Mouse (Mus musculus): ENCODE measurements around the gene Pcmt1. TPM values are rescaled to one million over a fixed set of nuclear protein-coding genes. Genes with fewer than 3 reads are reported as not detected.

Pcmt1 gene
- 16.9 and 21.0 TPM in 2 replicates for polyA plus RNA-seq (2012; rRNA removed)

DNA sequence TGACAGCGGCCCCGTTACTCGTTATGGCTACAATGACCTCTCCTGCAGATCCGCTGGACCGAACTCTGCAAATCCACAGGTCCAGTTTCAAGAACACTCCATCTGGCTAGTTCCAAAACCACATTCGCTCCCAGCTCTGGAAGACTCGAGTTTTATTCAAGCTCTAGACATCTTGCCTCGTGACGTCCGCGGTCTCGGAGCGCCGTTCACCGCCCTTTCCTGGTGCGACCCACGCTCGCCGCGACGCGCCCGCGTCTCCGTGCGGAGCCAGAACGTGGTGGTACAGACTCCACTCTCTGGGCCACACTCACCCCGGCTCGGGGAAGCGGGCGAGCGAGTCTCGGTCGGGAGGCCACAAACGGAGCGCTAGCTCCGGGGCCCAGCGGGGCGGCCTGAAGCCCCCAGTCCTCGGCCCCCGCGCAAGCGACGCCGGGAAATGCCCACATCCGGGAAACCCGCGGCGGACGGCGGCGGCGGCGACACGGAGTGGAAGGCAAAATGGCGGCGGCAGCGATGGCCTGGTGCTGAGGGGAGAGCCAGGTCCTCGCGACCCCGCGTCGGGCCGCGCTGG, at the start of gene Pcmt1, which contains the start of gene Lats1:
TSS of gene Pcmt1 (minus strand) at position 406 of the 571 bp plus-strand sequence.
TSS of gene Lats1 (plus strand) at position 484 of the 571 bp plus-strand sequence.

DNA sequence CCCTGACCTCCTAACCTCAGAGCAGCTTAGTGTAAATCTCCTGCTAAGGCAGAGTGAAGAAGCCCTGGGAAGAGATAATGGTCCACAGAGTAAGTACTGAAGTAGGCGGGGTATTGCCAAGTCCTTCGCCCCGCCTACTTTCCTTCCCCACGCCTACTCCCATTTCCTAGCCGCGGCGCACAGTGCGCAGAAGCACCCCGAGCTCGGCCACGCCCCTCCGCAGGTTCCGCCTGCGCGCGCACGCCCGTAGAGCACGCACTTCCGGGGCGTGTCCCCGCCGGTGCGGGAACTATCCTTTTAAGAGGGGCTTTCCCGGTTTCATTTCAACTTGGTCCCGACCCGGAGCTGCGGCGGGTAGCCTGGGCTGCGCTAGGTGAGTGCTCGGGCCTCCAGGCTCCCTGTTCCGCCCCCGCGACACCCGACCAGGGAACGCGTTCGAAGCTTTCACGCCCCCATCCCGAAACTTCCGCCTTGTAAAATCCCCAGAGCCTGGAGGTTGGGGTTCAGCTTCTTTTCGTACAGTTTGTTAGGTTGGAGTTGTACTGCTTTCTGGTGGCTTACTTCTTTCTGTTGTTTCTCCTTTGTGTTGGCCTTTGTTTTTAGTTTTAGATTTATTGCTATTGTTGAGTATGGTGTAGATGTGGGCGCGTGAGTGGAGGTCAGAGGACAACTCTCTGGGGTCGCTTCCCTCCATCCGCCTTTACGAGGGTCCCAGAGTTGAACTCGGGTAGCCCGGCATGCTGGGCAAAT, 45.0 kb upstream of the Pcmt1 start, which contains the start of gene Katna1:
TSS of gene Katna1 (plus strand) at position 250 of the 750 bp plus-strand sequence.

DNA sequence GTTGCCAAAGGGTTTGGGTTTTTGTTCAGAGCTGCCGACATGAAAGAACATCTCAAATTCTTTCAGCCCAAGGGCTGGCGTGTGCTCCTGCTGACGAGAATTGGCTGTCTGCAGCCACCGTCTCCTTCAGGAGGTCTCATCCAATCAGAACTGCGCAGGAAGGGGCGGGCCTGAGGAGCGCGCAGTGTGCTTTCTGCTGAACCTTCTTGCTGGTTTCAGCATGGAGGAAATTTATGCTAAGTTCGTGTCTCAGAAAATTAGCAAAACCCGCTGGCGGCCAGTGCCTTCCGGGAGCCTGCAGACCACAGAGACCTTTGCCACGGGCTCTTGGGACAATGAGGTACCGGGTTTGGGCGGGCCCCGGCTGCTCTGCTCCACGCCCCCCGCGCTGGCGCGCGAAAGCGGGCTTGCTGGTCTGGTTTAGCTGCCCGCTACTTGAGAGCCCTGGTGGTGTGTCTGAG, 13.6 kb downstream of the Pcmt1 start, which contains the start of gene Nup43:
TSS of gene Nup43 (plus strand) at position 162 of the 461 bp plus-strand sequence.

DNA sequence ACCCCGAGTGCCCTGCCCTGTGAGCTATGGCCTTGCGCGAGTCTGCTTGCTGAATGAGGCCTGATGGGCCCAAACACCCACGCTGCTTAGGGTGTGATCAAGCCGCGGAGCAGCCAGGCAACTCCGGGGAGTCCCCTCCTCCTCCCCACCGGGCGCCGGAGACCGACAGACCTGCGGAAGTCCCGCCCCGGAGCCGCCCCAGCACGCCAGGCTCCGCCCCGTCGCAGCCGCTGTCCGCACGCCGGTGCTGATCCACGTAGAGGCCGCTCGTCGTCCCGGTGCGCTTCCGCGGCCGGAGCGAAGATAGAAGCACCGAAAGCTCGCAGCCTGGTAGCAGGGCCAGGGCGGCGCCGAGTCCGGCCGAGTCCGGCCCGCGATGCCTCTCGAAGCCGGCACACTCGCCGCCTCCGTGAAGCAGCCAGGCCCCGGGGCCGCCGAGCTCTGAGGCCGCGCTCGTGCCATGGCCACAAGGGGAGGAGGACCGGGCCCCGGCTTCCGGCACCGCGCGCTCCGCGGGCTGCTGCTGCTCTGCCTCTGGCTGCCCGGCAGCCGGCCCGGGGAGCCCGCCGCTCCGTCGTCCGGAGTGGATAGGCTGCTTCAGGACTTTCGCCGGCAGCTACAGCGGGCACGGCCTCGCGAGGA, 91.2 kb downstream of the Pcmt1 start, which contains the start of gene Lrp11:
TSS of gene Lrp11 (plus strand) at position 209 of the 642 bp plus-strand sequence.

Other genes starting within 250 kb of the Pcmt1 start
- 1.1 and 1.7 TPM in 2 replicates for gene Ulbp1, start 207.5 kb downstream of the Pcmt1 start, polyA plus RNA-seq (2012; rRNA removed)
- gene Lrp11, start 91.3 kb downstream of the Pcmt1 start, polyA plus RNA-seq (2012; rRNA removed): 29.1 and 64.6 TPM in 2 replicates
- 7.0 and 7.3 TPM in 2 replicates for gene Nup43, start 13.6 kb downstream of the Pcmt1 start, polyA plus RNA-seq (2012; rRNA removed)
- gene Lats1, start 78 bp upstream of the Pcmt1 start, polyA plus RNA-seq (2012; rRNA removed): 10.4 and 14.0 TPM in 2 replicates
- 1.5 and 2.2 TPM in 2 replicates for gene Katna1, start 44.9 kb upstream of the Pcmt1 start, polyA plus RNA-seq (2012; rRNA removed)
- gene Ginm1, start 111.7 kb upstream of the Pcmt1 start, polyA plus RNA-seq (2012; rRNA removed): 15.2 and 21.6 TPM in 2 replicates
- gene Ppil4, start 111.8 kb upstream of the Pcmt1 start, polyA plus RNA-seq (2012; rRNA removed): 4.4 and 4.5 TPM in 2 replicates
- 0.52 and 0.66 TPM in 2 replicates for gene Zc3h12d, start 151.3 kb upstream of the Pcmt1 start, polyA plus RNA-seq (2012; rRNA removed)

All from ovary, adult 2 months (tissue).